Mouse (Mus musculus): ENCODE data around the gene Gm5089.

GRCm38 (mm10) chr14:122436850-122437249 lies 14.1 kb downstream of the Gm5089 start:
- no peak for TF ChIP-seq POLR2A (IDR thresholded peaks at IDR 0.05; ENCODE audit: control insufficient read depth, low read depth, low read length)
- no peak for TF ChIP-seq CTCF (IDR thresholded peaks at IDR 0.05; ENCODE audit: control insufficient read depth, insufficient read depth, insufficient replicate concordance, low read depth, low read length)
